Mouse (Mus musculus): ENCODE measurements at regions not wholly inside any gene's neighbourhood (a gene's known extent, or its start where the extent isn't known, plus 50 kb on each side); places are given as distances from the start of the nearest gene placed in this dataset.
"Not testable (repeated sequence)": the region's sequence is repeated elsewhere in the genome, so short reads cannot be mapped to it uniquely, and the experiment has no call there.

DNA sequence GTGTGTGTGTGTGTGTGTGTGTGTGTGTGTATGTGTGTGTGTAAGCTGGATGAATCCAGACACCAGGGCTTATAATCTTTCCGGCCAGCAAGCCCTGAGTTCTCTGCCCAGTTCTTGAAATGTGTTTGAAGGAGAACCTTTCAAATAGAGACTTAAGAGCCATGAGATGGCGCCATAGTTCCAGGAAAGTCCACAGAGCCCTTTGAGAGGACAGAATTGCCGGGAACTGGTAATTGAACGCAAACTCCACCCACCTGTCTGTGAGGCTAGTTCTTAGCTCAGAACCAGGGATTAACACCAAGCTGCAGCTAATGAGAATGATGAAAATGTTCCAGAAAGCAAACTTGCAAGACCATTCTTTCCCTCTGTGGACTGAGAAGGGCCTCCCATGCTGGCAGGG is 72.2 kb downstream of the Trim42 start:
- intact Hi-C loops (cut with DNase I), result no loop called here
- DNase-seq, result peak; percentile 3 to 16

DNA sequence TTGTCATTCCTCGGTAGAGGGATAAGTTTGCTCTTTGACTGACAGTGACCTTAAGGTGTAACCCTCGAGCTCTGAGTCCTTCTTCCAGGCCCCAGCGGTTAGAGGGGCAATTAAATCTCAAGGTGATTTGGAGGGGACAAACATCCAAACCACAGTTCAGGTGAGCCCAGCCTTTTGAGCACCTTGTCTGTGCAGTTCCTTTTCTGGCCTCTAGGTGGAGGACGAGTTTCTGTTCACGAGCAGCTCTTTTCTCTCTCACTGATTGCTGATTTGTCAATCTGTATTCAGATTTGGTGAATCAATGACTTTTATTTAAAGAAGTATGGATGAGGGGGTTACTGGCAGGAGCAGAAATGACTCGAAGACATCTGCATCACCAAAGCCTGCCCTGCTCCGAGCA is 74.0 kb downstream of the Trim42 start:
- peak; percentile 22 to 39 for DNase-seq
- intact Hi-C loops (cut with DNase I), result no loop called here

DNA sequence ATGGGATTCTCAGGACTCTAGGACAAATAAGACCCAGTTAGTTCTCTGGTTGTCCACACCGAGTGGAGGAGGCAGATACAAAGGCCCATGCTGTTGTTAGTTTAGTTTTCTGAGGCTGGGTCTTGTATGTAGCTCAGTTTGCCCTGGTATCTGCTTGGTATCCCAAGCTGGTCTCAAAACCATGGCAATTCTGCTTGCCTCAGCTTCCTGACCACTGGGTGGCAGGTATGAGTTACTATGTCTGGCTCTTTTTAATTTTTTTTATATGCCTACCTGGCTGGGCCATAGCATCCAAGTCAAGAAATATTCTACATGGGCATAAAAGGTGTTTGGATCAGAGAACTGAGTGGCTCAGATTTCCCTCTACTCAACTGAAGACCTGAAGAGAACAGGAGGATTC is 77.9 kb downstream of the Trim42 start:
- intact Hi-C loops (cut with DNase I), result no loop called here
- DNase-seq, result no peak

DNA sequence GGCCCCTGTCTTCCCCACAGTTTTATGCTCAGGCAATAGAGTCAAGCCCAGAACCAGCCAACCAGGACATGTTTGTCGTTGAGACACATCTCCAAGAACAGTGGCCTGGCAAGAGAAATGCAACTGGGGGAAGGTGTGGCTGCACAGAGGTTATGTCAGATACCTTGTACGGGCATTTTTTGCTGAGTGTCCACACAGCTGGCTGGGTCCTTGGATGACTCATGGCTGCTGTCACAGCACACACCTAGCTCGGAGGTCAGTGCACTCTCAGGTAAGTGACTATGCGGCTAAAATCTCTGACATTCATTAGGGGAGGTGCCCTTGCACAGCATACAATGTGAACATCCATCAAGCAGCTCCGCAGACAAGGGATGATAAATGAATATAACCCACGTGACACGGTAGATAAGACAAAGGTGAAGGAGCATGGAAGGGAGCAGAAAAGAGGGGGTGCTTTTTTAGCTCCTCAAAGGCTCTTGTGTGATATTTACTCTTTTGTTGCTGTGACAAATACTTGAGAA is 85.4 kb downstream of the Trim42 start:
- no peak for DNase-seq
- intact Hi-C loops (cut with DNase I), result no loop called here

DNA sequence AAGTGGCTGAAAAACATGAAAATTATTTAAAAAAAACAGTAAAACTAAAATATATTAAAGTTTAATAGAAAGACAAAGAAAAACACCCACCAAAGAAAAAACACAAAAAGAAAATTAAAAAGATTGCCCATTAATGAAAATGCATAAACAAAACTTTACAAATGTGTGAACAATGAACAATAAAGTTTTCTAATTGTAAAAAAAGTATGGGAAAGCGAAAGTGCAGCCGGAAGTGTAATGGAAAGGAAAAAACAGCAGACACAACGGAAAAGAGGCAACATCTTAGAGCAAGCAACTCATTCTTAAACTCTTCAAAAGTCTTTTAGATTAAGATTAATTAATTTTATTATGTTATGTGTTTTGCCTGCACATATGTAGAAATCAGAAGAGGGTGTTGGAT is 87.7 kb downstream of the Trim42 start:
- DNase-seq, result no peak
- intact Hi-C loops (cut with DNase I), result no loop called here

DNA sequence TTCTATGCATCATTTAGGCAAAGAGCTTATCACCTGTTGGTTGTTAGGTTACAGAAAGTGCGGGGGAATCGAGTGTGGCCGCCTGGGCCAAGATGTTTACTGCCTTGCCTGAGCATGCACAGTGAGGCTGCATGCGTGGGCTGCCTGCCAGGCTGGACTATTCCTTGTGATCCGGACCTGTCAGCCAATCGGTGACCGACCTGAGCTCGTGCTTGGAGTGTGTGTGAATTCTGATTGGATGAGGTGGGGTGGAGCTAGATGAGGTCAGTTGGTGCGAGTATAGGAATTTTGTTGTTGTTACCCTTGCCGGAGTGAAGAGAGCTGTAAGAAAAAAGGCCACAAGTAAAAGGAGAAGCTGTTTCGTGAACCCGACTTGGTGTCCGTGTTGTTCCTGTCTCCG is 94.3 kb downstream of the Trim42 start:
- DNase-seq; intact Hi-C loops (cut with DNase I): not testable (repeated sequence)

DNA sequence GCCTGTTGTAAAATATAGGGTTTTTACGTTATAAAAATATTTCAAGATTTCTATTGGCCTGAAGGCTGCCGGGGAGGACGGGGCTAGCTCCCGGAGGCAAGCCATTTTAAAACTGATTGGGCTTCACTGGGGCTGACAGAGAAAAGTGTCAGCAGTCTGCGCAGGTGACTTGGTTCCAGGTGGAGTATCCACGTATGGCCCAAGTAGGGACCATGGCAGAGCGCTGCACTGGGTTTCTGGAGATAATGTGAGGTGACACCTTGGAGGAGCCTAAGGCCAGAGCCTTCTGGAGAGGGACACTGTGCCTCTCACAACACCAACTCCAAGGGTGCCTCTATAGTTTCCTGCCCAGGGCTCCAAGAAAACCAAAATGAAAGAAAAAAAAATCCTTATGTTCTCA is 95.9 kb downstream of the Trim42 start:
- intact Hi-C loops (cut with DNase I), result no loop called here
- no peak for DNase-seq

DNA sequence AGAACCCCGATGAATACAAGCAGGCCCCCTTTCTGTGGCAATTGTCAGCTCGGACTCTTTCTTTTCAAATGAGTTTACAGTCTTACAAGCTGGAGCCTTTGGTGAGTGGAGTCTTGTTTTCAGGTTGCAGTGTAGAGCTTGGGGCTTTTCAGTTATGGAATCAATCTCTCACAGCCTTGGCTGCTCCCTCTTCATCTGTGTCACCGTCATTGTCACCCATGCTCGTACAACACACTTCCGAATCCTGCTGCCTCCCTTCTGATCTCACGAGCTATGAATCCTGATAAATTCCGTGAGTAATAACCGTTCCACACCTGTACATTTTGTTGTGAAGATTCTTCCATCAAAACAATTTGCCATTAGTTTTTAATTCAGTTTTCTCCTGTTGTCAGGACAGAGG is 97.7 kb downstream of the Trim42 start:
- DNase-seq, result no peak
- intact Hi-C loops (cut with DNase I), result no loop called here

DNA sequence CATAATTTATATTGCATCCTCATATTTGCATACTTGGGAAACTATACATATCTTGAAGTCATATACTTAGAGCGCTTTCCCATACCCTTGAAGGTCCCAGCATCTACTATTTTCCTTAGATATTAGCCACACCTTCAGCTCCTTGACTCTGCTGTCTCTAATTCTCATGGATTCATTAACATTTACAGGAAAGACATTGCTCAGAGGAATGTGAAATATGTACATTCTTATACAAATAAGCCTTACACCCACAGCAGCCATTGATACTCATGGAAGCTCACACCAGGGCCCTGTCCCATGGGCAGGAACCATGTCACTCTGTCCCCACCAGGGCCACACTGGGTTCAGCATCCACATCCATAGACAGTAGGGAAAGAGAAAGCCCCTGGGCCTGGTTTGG is 122.1 kb downstream of the Trim42 start:
- intact Hi-C loops (cut with DNase I), result no loop called here
- DNase-seq, result no peak

DNA sequence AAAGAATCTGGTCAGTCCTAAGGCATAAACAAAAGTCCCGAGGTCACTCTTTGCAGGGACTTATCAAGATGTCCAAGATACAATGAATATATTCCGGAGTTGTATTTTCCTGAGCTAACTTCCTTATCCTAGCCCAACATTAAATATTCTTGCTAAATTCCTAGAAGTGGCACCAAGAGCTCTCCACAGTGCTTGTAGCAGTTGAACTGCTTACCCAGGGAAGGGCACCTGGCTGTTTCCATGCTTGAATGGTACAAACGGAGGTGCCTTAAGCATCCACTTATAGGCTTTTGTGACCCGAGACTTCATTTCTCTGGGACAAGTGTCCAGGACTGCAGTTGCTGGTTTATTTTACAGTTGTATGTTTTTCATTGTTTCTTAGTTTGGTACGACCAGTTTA is 115.1 kb upstream of the Slc25a36 start:
- DNase-seq, result no peak
- intact Hi-C loops (cut with DNase I), result no loop called here

DNA sequence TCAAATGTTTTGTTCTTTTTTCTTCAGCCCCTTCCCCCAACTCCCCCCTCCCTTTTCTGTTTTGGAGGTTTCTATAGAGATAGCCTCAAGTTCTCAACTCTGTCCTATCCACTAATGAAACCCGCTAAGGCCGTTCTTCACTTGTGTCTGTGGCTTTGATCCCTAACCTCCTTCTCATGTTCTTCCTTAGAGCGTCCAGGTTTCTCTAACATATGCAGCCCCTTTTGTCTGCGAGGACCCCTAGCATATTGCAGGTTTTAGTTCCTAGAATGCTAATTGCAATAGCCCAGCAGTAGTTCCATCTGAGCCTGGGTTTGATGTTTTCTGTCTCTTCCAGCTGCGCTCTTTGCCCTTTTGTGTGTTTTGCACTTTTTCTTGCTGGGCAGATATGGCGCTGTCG is 113.6 kb upstream of the Slc25a36 start:
- DNase-seq, result no peak
- intact Hi-C loops (cut with DNase I), result no loop called here

DNA sequence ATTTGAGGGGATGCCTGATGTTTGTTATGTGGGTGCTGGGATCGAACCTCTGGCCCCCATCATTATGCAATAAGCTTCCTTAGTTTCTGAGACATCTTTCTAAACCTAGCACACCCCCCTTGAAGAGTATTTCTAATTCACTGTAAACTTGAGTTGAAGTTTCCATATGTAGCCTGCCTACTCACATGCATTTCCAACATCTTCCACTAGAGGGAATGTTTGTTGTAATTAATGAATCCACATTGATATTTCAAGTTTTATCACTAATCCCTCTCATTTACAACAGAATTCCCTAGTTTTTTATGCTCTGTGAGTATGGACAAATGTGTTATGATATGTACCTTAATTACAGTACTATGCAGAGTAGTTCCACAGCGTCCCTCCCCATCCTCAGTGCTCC is 103.8 kb upstream of the Slc25a36 start:
- peak; percentile 1 to 13 for DNase-seq
- intact Hi-C loops (cut with DNase I), result no loop called here

DNA sequence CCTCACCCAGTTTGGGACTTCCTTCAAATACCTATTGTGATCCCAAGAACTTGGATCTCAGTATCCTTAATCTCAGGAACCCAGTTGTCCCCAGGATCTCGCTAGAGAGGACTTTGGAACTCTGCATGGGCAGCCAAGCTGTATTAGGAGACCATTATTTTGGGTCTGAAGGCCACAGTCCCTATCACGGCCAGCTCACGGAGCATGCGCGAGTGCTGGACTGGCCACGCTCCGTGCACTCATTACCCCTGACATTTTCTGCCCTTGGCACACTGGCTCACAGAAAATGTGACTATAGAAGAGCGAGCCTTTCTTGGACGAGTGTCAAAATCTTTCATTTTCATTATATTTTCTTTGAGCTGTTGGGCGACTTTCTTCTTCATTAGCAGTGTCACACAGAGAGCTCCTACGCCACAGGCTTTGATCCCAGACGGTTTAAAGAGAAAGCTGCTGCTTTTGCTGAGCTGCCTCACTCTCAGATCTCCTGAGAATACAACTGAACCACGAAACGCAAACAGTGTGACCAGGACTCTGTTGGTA is 79.4 kb upstream of the Slc25a36 start:
- intact Hi-C loops (cut with DNase I), result no loop called here
- no peak for DNase-seq

DNA sequence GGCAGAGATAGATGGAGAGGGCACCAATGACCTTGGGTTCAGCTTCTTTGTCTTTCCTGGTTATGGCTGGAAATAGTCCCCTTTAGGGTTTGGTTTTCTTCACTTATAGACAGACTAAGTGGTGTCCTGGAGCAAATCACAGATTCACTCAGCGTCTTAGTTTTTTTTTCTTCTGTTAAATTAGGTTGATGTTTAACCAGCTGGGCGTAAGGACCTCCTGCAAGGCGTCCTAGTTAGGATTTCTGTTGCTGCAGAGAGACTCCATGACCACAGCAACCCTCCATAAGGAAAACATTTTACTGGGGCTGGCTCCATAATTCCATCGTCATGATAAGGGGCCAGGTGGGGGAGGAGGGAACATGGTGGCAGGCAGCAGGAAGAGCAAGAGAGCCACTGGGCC is 78.7 kb upstream of the Slc25a36 start:
- intact Hi-C loops (cut with DNase I), result no loop called here
- no peak for DNase-seq

DNA sequence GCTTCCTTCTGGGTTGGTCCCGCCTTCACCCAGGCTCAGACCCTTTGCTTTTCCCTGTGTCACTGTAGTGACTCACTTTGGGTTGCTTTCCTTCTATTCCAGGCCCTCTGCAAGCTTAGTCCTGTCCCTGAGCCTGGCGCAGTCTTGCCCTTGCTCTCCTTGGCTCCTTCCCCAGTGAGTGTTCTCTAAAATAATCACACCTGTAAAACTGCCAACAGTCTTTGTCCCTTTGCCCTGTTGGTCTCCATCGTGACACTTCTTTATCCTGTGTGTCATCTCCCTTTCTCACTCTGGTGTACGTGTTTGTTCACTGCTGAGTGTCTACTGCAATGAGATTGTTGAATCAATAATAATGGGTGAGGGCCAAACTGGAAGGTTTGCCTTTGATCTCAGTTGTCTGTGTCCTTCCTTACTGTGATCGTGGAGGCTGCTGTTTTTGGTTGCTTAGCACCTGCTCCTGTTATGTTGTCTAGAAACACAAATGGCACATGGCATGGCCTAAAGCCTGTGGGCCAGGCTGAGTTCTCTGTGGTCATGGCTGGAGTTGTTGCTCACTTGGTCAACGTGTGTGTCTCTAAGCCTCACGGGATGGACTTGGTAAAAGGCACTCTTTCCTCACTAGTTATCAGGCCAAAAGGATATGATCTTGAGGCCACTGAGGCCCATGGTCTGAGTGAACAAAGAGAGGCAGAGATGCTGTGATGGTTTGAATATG is 77.8 kb upstream of the Slc25a36 start:
- intact Hi-C loops (cut with DNase I), result no loop called here
- DNase-seq, result peak; percentile 59 to 67

DNA sequence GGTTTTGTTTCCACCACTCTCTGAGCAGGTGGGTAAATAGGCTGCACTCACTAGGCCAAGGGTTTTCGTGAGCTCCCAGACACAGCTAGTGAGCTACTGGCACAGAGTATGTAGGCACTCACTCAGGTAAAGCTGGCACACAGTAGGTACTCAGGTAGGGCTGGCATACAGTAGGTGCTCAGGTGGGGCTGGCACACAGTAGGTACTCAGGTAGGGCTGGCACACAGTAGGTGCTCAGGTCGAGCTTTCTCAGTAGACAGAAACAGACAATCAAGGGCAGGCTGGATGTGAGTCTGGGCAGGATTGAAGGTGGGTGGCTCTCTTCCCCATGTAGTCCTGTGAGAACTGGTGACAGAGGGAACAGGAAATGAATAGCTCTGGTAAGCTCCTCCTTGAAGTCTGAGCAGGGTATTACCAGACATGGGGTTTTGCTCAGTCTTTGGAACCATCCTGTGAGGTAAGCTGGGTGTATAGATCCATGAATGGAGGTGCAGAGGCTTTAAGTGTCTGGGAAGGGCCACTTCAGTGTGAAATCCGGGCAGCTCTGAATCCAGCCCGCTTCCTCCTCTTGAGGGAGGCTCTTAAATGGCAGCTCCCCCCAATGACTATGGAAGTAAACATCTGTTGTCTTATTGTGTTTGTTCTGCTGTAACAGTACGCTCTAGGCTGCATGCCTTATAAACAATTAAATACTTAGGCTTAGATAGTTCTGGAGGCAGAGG is 62.4 kb upstream of the Slc25a36 start:
- DNase-seq, result no peak
- intact Hi-C loops (cut with DNase I), result loop anchor here (5.0 kb wide), 1 partner anchor 149 kb away; no protein-coding TSS in a partner anchor

DNA sequence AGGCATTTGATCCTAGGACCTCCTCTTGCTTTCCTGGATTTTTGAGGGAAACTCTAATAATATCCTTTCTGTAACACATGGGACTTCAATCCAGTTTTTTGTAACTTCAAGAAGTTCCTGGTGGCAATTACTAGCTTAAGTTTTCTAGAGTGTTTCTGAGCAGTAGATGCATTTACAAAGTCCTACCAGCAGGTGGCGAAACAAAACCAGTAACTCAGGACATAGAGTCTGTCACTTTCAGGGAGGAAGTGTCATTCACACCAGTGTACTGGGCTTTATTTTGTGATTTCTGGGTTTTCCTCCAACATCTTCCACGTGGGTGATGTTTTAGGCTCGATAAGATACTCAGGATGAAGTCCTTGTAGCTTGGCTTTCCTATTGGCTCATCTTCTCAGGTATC is 61.1 kb upstream of the Slc25a36 start:
- peak; percentile 34 to 66 for DNase-seq
- intact Hi-C loops (cut with DNase I), result loop anchor here (5.0 kb wide), 1 partner anchor 150 kb away; no protein-coding TSS in a partner anchor

DNA sequence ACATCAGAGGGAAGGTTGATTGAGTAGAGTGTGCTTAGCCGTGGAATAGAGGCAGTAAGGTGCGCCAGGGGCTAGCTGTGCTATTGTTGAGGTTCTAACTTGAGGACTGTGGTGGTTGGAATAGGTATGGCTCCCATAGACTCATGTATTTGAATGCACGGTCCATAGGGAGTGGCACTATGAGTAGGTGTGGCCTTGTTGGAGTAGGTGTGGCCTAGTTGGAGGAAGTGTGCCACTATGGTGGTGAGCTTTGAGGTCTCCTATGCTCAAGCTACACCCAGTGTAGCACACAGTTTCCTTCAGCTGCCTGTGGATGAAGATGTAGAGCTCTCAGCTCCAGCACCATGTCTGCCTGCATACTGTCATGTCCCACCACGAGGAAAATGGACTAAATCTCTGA is 60.5 kb upstream of the Slc25a36 start:
- intact Hi-C loops (cut with DNase I), result loop anchor here (5.0 kb wide), 1 partner anchor 151 kb away; no protein-coding TSS in a partner anchor
- no peak for DNase-seq

DNA sequence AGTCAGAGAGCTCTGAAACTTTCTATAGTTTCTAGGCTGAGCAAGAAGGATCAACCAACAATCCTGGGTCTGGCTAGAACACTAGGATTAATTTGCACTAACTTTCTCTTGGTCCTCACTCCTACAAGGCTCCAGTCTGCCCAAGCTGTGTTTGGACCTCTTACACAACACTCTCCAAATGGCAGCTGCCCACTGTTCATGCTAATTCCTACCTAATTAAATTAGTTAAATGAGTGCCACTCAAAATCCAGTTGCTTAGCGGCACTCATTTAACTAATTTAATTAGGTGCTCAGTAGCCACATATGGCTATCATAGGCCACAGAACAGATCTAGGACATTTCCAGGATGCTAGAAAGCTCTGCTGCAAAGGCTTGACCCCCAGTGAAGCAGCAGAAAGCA is 59.9 kb upstream of the Slc25a36 start:
- intact Hi-C loops (cut with DNase I), result loop anchor here (5.0 kb wide), 1 partner anchor 151 kb away; no protein-coding TSS in a partner anchor
- DNase-seq, result no peak

DNA sequence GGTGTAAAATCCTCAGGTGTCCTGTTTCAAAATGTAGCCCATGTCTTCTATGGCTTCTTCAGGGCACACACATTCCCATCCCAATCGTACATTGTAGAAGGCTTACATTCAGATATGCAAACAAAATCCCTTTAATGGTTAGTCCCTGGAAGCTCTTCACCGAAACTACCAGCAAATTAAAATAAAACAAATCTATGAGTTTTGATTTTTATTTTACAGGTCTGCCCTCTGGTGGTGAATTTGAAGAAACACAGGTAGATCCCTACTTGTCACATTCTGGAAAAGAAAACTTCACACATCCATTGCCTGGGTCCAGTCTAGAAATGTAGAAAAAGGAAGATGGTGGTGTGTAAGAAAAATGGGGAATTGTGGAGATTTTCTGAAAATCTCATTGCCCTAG is 51.5 kb upstream of the Slc25a36 start:
- peak in 1 of 2 experiments; percentile 17 for DNase-seq
- intact Hi-C loops (cut with DNase I), result loop anchor here (1.0 kb wide), 1 partner anchor 246 kb away; no protein-coding TSS in a partner anchor

Data from heart, postnatal 10 days (tissue).